Mouse (Mus musculus) G1E-ER4 (cell line): ENCODE data around the gene A730071L15Rik. TPM values are rescaled to one million over a fixed set of nuclear protein-coding genes. Genes with fewer than 3 reads are reported as not detected.

Experiments
- GATA1 ChIP-seq: IDR thresholded peaks from one replicate; pipeline ENCODE4 v1.8.0; 2012; ENCODE audit warnings: low read length, inconsistent platforms
- polyA plus RNA-seq: library from polyadenylated mRNA; stranded (reverse); fragments of >175 nt; gene quantifications from 2 replicates; pipeline ENCODE4 v1.2.3, GENCODE M21; 2012

The A730071L15Rik gene
- polyA plus RNA-seq, 1 experiment: not detected

- no peak for TF ChIP-seq GATA1
Measured at GRCm38 (mm10) chr11:6218189-6218896, 18.5 kb downstream of the A730071L15Rik start.

DNA sequence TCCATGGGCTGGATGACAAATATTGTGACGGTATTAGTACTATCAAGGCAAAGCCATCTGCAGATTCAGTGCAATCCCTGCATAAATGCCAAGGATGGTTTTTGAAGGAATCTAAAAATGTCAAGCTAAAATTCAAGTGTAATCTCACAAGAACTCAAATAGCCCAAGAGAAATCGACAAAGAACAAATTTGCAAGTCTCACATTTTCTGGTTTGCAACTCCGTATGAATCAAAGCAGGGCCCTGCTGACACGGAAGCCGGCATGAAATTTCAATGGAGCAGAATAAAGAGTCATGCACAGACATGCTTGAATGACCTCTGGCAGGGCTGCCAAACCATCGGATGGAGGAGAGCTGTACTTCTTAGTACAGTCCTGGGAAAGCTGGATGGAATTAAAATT, 20.1 kb downstream of the A730071L15Rik start:
- TF ChIP-seq GATA1: no peak

- no peak for TF ChIP-seq GATA1
Measured at GRCm38 (mm10) chr11:6222187-6222586, 22.4 kb downstream of the A730071L15Rik start.

- TF ChIP-seq GATA1: no peak
Measured at GRCm38 (mm10) chr11:6224541-6225229, 24.9 kb downstream of the A730071L15Rik start.

DNA sequence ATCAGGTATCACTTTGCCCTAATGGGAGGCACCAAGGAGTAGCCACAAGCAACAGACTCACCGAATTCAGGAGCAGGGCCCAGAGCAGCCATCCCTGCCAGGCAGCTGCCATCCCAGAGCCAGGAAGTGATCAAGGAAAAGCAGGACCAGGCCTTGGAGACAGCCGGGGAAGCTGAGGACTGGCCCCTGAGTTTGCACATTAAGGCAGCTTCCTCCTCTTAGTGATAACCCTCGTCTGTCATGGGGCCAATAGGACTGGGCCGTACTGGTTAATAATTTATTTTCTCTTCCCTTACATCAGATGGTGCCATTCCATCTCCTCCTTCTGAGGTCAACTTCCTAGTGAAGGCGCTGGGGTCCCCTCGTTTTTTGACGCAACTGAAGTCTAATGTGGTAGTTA, 30.2 kb downstream of the A730071L15Rik start, which contains the start of gene Npc1l1:
TSS of gene Npc1l1 (minus strand) at position 132 of the 400 bp plus-strand sequence.
- TF ChIP-seq GATA1: no peak

DNA sequence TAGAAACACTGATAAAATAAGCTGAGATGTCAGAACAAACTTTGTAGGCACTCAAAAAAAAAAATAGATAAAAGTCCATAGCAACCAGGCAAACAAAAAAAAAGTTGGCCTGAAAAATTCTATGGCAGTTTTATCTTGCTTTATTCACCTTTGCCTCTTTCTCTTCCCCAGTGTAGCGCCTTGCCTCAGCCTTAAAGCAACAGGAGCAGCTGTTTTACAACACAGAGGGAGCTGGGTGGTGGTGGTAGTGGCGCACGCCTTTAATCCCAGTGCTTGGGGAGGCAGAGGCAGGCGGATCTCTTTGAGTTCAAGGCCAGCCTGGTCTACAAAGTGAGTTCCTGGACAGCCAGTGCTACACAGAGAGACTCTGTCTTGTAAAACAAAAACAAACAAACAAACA, 33.2 kb downstream of the A730071L15Rik start:
- TF ChIP-seq GATA1: no peak

DNA sequence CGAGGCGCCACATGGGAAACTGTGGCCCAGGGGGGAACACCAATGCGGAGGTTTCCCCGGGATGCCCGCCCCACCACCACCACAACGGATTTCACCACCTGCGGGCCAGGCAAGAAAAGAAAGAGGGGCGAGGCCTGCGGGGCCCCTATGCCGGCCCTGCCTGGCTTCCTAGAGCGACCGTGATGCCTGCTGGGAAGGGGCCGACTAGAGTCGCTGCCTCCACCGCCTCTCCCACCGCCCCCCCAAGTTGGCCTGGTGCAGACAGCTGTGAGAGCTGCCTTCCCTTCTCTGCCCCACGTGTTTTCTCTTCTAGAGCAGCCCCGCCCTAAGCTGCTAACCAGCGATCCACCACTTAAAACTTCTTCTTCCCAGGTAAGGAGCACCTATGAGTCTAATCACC, 44.9 kb downstream of the A730071L15Rik start:
- no peak for TF ChIP-seq GATA1

Other genes with a start within 250 kb of the A730071L15Rik start
- gene Gck, start 249.9 kb upstream of the A730071L15Rik start, polyA plus RNA-seq: not detected in 2 replicates
- 10.0 and 11.9 TPM in 2 replicates for gene Ykt6, start 244.3 kb upstream of the A730071L15Rik start, polyA plus RNA-seq
- gene Camk2b, start 133.7 kb upstream of the A730071L15Rik start, polyA plus RNA-seq: 0.03 and 0.08 TPM in 2 replicates
- gene Nudcd3, start 386 bp downstream of the A730071L15Rik start, polyA plus RNA-seq: 33.9 and 36.9 TPM in 2 replicates
- gene Npc1l1, start 30.1 kb downstream of the A730071L15Rik start, polyA plus RNA-seq: not detected in 2 replicates
- 28.1 and 39.3 TPM in 2 replicates for gene Ddx56, start 67.7 kb downstream of the A730071L15Rik start, polyA plus RNA-seq
- gene Tmed4, start 74.8 kb downstream of the A730071L15Rik start, polyA plus RNA-seq: 45.7 and 52.3 TPM in 2 replicates
- 28.2 and 64.0 TPM in 2 replicates for gene Ogdh, start 91.6 kb downstream of the A730071L15Rik start, polyA plus RNA-seq
- 217 and 244 TPM in 2 replicates for gene Zmiz2, start 189.0 kb downstream of the A730071L15Rik start, polyA plus RNA-seq
- 82.5 and 137 TPM in 2 replicates for gene Ppia, start 215.4 kb downstream of the A730071L15Rik start, polyA plus RNA-seq
- gene H2afv, start 244.4 kb downstream of the A730071L15Rik start, polyA plus RNA-seq: 37.2 and 73.5 TPM in 2 replicates